Mouse (Mus musculus) embryonic facial prominence, embryonic 14.5 days (tissue): ENCODE data around the gene Dhrs13. TPM values are rescaled to one million over a fixed set of nuclear protein-coding genes. Genes with fewer than 3 reads are reported as not detected.

ENCODE experiments used
- ATAC-seq: fragments of 200-750 bp; cut with Nextera tagmentation; 2 replicates; pipeline ENCODE4 v1.8.0; 2017; ENCODE audit warnings: low read depth, moderate number of reproducible peaks, moderate TSS enrichment
- DNase-seq: peaks from one replicate; pipeline ENCODE4 v3.0.0-alpha.2; 2015; ENCODE audit warnings: low spot score
- H3K27ac ChIP-seq: fragments of 300-500 bp; sonication (generic); replicated peaks from 2 replicates; pipeline ENCODE4 v1.5.1; 2014; ENCODE audit warnings: low read depth, mild to moderate bottlenecking, low read length, moderate library complexity
- H3K27me3 ChIP-seq: fragments of 300-500 bp; sonication (generic); replicated peaks from 2 replicates; pipeline ENCODE4 v1.6.1; 2014; ENCODE audit warnings: low read length; ENCODE audit not compliant: control insufficient read depth, insufficient read depth
- H3K36me3 ChIP-seq: fragments of 300-500 bp; sonication (generic); 2 replicates; pipeline ENCODE4 v1.6.1; 2014; ENCODE audit warnings: low read length, mixed read lengths; ENCODE audit not compliant: control insufficient read depth, insufficient read depth
- H3K4me1 ChIP-seq: fragments of 300-500 bp; sonication (generic); 2 replicates; pipeline ENCODE4 v1.6.1; 2014; ENCODE audit warnings: antibody characterized with exemption, low read length; ENCODE audit not compliant: control insufficient read depth, insufficient read depth
- H3K4me2 ChIP-seq: fragments of 300-500 bp; sonication (generic); 2 replicates; pipeline ENCODE4 v1.6.1; 2014; ENCODE audit warnings: low read depth, mild to moderate bottlenecking, low read length, moderate library complexity, mixed read lengths
- H3K4me3 ChIP-seq: fragments of 300-500 bp; sonication (generic); 2 replicates; pipeline ENCODE4 v1.5.1; 2014; ENCODE audit warnings: low read depth, mild to moderate bottlenecking, low read length
- H3K9ac ChIP-seq: fragments of 300-500 bp; sonication (generic); 2 replicates; pipeline ENCODE4 v1.6.1; 2014; ENCODE audit warnings: low read depth, mild to moderate bottlenecking, low read length, moderate library complexity, mixed read lengths
- H3K9me3 ChIP-seq: fragments of 300-500 bp; sonication (generic); 2 replicates; pipeline ENCODE4 v1.6.1; 2016; ENCODE audit warnings: low read length; ENCODE audit not compliant: control insufficient read depth
- WGBS: fragments of 180-500 bp; shearing (Covaris S2); extraction: QIAGEN DNeasy Blood & Tissue Kit; methylation state at CpG from one replicate; pipeline ENCODE4 v1.1.7; 2014; 5-methylcytosine and 5-hydroxymethylcytosine counted together
- polyA plus RNA-seq: library from polyadenylated mRNA; unstranded; fragments of >200 nt; fragmentation: Nextera tagmentation; extraction: Ambion mirVana; gene quantifications from 2 replicates; pipeline ENCODE4 v1.2.1, GENCODE M21; 2014

Dhrs13 gene
- polyA plus RNA-seq, 1 experiment from 2014 or later, result 19.1 TPM

DNA sequence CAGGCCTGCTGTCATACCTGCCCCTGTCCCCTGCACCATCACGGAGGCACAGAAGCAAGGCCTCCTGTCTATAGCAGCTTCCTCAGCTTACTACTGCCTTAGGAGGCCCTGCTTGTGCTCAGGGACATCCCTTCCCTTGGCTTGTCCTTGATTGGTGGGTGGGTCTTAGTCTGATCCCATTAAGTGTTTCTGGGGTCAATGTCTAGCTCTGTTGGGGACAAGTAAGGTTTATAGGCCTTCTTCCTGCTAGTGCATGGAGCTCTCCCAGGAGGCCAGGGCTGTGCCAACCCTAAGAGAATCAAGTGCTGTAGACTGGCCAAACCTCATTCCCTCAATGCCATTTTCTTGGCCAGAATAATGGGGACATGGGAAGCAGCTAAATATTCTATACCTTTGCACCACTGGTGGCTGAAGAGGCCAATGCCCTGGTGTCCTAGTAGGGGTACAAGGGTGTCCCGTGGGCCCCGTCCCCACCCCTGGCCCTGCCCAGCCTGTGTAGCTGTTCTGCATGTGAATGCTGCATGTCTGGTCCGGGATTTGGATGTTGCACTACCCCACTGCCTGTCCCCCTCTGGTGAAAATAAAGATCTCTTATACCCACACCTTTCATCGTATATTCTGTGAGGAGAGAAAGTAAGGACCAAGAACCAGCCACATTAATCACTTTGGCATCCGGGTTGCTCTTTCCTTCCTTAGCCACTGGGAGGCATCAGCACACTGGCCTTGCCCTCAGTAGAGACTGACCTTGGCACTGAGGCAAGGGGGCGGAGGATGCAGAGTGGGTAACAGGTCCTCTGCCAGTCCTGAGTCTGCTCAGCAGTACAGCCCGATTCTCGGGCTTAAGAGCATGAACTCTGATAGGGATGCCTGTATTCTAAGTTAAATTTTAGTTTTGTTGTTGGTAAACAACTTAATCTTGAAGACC lies 28.0 kb downstream of the Dhrs13 start:
- no peak overlapping the region for H3K4me3 ChIP-seq
- DNase-seq (peak; percentile 68), ATAC-seq (peak; percentile 88)
- WGBS, result 63% methylated on average over 9 of the region's 9 CpGs
- no peak overlapping the region for H3K4me2 ChIP-seq
- H3K9me3 ChIP-seq, result no peaks in the 10 kb centered on the region
- peaks cover 51% of the 10 kb centered on the region for H3K36me3 ChIP-seq
- H3K4me1 ChIP-seq, result no peaks in the 10 kb centered on the region
- H3K27me3 ChIP-seq, result no peaks in the 10 kb centered on the region
- no peak overlapping the region for H3K27ac ChIP-seq
- H3K9ac ChIP-seq, result no peak overlapping the region

DNA sequence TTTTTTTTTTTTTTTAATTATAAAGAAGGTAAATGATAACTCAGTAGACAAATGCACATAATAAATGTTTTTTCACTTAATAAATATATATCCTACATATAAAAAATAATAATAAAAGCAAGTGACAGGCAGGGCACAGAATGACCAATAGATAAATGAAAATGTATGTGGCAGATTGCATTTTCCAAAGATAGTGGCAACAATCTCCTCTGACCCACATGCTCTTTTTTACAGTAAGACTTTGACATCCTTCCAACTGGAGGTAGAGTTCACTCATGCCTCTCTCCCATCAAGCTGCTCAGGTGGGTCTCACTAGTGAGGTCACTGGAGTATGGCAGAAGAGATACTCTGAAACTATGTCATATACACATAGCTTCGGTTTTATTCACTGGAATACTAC lies 30.5 kb downstream of the Dhrs13 start:
- 84% methylated on average over 1 of the region's 1 CpGs for WGBS
- Histone ChIP-seq H3K9ac (no peak overlapping the region), H3K9me3 (no peaks in the 10 kb centered on the region), H3K4me1 (no peaks in the 10 kb centered on the region), H3K27ac (no peak overlapping the region), H3K4me3 (no peak overlapping the region), H3K36me3 (peaks cover 27% of the 10 kb centered on the region), H3K27me3 (no peaks in the 10 kb centered on the region), H3K4me2 (no peak overlapping the region)
- no peak for ATAC-seq
- no peak for DNase-seq

DNA sequence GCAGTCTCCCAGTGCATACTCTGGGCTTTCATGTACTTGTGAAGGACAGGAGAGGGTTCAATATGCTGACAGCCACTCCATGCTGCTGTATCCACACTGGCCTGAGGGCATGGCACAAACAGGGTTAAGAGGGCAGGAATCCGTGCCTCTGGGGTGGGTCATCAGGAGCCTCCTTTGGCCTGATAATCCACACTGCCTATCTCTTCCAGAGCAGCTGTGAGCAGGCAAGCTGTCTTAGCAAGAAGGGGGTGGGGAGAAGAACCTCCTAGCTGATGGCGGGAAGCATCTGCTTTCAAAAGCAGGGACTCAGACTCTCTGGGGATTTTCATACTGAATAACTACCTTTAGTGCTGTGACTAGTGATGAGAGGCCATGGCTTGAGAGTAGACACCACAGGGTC lies 33.8 kb downstream of the Dhrs13 start:
- Histone ChIP-seq H3K36me3 (no peaks in the 10 kb centered on the region; the same call in 1 of the 2 replicates), H3K9ac (no peak overlapping the region), H3K9me3 (no peaks in the 10 kb centered on the region), H3K4me2 (no peak overlapping the region), H3K4me1 (no peaks in the 10 kb centered on the region), H3K27ac (no peak overlapping the region), H3K4me3 (no peak overlapping the region), H3K27me3 (no peaks in the 10 kb centered on the region)
- ATAC-seq, result no peak
- 43% methylated on average over 2 of the region's 2 CpGs for WGBS
- no peak for DNase-seq

DNA sequence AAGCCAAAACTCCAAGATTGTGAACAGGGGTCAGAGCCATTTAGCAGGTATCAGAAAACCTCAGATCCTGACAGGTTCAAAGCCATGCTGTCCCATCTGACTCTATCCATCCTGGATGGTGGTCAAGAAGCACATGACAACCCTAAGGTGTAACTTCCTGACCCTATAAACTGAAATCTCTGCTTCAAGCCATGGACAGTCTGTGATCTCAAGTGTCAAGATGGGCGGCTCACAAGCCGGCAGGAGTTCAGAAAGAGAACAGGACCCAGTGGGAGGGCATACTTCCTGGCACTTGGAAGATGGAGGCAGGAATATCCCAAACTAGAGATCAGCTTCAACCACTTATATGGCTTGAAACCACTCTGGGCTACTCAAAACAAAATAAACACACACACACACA lies 34.6 kb downstream of the Dhrs13 start:
- H3K27ac ChIP-seq, result no peak overlapping the region
- H3K4me2 ChIP-seq, result no peak overlapping the region
- H3K9ac ChIP-seq, result no peak overlapping the region
- no peaks in the 10 kb centered on the region; the same call in 1 of the 2 replicates for H3K36me3 ChIP-seq
- 54% methylated on average over 2 of the region's 2 CpGs for WGBS
- DNase-seq, result no peak
- no peaks in the 10 kb centered on the region for H3K9me3 ChIP-seq
- H3K27me3 ChIP-seq, result no peaks in the 10 kb centered on the region
- H3K4me1 ChIP-seq, result no peaks in the 10 kb centered on the region
- H3K4me3 ChIP-seq, result no peak overlapping the region
- ATAC-seq, result no peak

DNA sequence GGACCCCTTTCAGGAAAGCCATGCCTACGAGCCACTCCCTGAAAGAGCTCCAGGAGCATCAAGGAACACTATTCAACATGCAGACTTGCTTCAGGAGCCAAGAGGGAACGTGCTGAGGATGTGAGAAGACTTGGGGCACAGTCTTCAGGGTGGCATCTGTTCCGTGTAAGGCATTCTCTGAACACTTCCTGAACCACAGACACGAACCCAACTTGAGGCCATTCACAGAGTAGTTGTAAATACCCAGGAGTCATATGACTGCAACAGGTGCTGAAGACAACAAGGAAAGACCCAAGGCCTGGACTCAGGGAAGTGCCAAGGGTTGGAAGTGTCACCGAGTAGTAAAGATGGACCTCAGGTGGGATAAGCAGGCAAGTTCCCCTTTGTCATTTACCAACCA lies 35.5 kb downstream of the Dhrs13 start:
- 66% methylated on average over 5 of the region's 5 CpGs for whole genome bisulfite sequencing
- no peak overlapping the region for H3K9ac ChIP-seq
- H3K9me3 ChIP-seq, result no peaks in the 10 kb centered on the region
- H3K4me2 ChIP-seq, result no peak overlapping the region
- H3K36me3 ChIP-seq, result no peaks in the 10 kb centered on the region; the same call in 1 of the 2 replicates
- H3K27me3 ChIP-seq, result no peaks in the 10 kb centered on the region
- H3K27ac ChIP-seq, result no peak overlapping the region
- H3K4me1 ChIP-seq, result no peaks in the 10 kb centered on the region
- H3K4me3 ChIP-seq, result no peak overlapping the region
- DNase-seq, result no peak
- ATAC-seq, result no peak

DNA sequence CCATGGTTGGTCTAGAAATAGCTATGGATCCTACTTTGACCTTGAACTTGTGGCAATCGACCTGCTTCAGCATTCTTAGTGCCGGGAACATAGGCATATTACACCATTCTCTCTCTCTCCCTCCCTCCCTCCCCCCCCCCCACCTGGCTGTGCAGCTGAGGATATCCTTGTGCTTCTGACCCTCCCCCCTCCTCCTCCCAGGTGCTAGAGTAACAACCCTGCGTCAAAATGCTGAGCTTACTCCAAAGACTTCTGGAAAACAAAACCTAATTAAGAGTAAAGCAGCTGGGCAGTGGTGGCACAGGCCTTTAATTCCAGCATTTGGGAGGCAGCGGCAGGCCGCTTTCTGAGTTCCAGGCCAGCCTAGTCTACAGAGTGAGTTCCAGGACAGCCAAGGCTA lies 37.0 kb downstream of the Dhrs13 start:
- DNase-seq, result no peak
- 79% methylated on average over 5 of the region's 5 CpGs for WGBS
- no peak overlapping the region for H3K27ac ChIP-seq

DNA sequence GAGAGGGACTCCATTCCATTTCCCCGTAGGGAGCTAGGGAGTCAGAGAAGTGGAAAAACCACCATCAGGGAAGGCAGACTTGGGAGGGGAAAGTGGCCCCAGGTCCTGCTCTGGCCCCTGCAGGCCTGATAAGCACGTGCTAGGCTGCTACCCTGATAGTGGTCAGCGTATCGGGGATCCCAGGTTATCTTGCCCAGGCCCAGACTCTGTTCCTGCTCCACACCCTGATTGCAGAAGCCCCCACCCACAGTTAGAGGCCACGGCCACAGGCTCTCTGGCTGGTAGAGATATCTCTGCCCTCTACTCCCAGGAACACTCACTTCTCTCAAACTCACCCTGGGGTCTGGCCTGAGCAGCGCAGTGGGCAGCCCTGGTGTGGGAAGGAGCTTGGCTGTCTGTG lies 37.6 kb downstream of the Dhrs13 start:
- Histone ChIP-seq H3K36me3 (peaks cover 20% of the 10 kb centered on the region), H3K4me2 (no peak overlapping the region), H3K27ac (no peak overlapping the region), H3K4me3 (no peak overlapping the region), H3K9me3 (no peaks in the 10 kb centered on the region), H3K9ac (no peak overlapping the region), H3K27me3 (no peaks in the 10 kb centered on the region), H3K4me1 (no peaks in the 10 kb centered on the region)
- 77% methylated on average over 6 of the region's 6 CpGs for WGBS
- ATAC-seq (no peak), DNase-seq (no peak)

More for the DNA sequence above, 37.0 kb downstream of the Dhrs13 start:
- Histone ChIP-seq H3K4me1 (no peaks in the 10 kb centered on the region), H3K9ac (no peak overlapping the region), H3K4me3 (no peak overlapping the region), H3K36me3 (peaks cover 15% of the 10 kb centered on the region), H3K9me3 (no peaks in the 10 kb centered on the region), H3K27me3 (no peaks in the 10 kb centered on the region), H3K4me2 (no peak overlapping the region)
- no peak for ATAC-seq

DNA sequence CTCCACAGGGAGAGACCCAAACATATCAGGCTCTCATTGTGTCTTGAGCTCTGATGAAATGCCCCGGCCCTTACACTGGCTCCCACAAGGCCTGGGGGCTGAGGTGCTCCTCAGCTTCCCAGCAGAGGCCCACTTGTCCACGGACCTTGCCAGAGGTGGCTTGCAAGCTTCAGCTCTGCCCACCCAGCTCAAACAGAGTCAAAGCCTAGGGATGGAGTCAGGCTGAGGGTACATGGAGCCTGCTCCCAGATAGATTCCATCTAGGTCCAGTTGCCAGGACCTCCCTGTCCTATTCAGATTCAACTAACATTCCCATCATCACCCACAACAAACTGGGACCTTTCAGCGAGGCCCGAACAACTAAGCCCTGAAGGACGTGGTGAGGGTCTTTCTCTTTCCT lies 39.9 kb downstream of the Dhrs13 start:
- DNase-seq (no peak), ATAC-seq (no peak)
- Histone ChIP-seq H3K27ac (no peak overlapping the region), H3K9me3 (no peaks in the 10 kb centered on the region), H3K4me1 (no peaks in the 10 kb centered on the region), H3K36me3 (peaks cover 40% of the 10 kb centered on the region), H3K27me3 (no peaks in the 10 kb centered on the region), H3K4me3 (no peak overlapping the region), H3K4me2 (no peak overlapping the region), H3K9ac (no peak overlapping the region)
- WGBS, result 83% methylated on average over 5 of the region's 5 CpGs
